Mouse (Mus musculus) ES-Bruce4 (cell line): ENCODE results near the gene C2cd2.

ENCODE experiments used
- CTCF ChIP-seq: IDR thresholded peaks from one replicate; pipeline ENCODE4 v1.8.1; 2011; ENCODE audit warnings: low read depth, low read length
- POLR2A ChIP-seq: IDR thresholded peaks from one replicate; pipeline ENCODE4 v1.8.1; 2011; ENCODE audit warnings: low read length; ENCODE audit not compliant: insufficient read depth

- TF ChIP-seq POLR2A (peak; percentile 30), CTCF (no peak)
Observed at GRCm38 (mm10) chr16:97851741-97852319, 110.6 kb downstream of the C2cd2 start, which contains the start of gene Prdm15.
